In the genomic region with DNA sequence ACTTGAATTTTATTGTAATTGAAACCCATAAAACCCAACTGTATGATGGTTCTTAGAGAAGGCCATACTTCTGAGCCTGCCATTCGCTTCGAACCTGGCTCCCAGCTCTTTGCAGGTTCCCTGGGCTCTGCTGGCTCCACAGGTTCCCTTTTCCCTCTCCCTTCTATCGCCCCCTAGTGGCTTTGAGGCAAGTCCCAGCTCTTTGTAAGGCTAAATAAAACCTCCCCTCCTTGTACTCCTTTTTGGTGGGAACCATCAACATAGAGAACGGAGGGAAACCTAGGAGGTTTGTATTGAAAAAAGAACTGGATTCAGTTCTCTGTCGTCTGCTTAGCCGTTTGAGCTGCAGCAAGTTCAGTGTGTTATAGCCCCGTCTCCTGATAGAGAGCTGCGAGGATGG, we compare ENCODE assay signal across 8 mouse cellular contexts.
A peak's percentile ranks its signal among the peaks of the same experiment; 100 is the strongest.
DNase-seq lines count a peak whose midpoint lies in the region; TF ChIP-seq lines count a peak whose summit lies in the region.

No protein-coding gene starts in this region.

- WGBS in spleen, adult 2 months: 57% methylated on average over 8 of the region's 8 CpGs

- intact Hi-C loops in gastrocnemius, adult 2 months (cut with DNase I): no loop called here

- H3K27me3 ChIP-seq in spleen, adult 2 months (ENCODE audit: control insufficient read depth, insufficient read depth, low read length): no peaks in the 10 kb centered on the region

- TF ChIP-seq CTCF in gastrocnemius, adult 2 months (IDR thresholded peaks at IDR 0.05): peak; percentile 76
- TF ChIP-seq CTCF in spleen, adult 2 months (IDR thresholded peaks at IDR 0.05; ENCODE audit: extremely low read depth, insufficient read depth, insufficient read length, insufficient replicate concordance): peak; percentile 40; the same call in 1 of the 2 replicates
- peak; percentile 30; the same call in 1 of the 2 replicates for TF ChIP-seq CTCF in bone marrow macrophage, adult 2 months (IDR thresholded peaks at IDR 0.05; ENCODE audit: low read depth, low read length)

- H3K27ac ChIP-seq in gastrocnemius, adult 2 months: no peak overlapping the region
- no peak overlapping the region for H3K27ac ChIP-seq in spleen, adult 2 months (ENCODE audit: insufficient read depth, low read length)
- no peak overlapping the region for H3K27ac ChIP-seq in bone marrow macrophage, adult 2 months (ENCODE audit: insufficient read depth, low read depth, low read length)

- no peaks in the 10 kb centered on the region; the same call in 1 of the 2 replicates for H3K4me1 ChIP-seq in spleen, adult 2 months (ENCODE audit: control insufficient read depth, insufficient read depth, insufficient read length)
- no peaks in the 10 kb centered on the region for H3K4me1 ChIP-seq in bone marrow macrophage, adult 2 months (ENCODE audit: control insufficient read depth, insufficient read depth, low read length)

- DNase-seq in gastrocnemius, adult 2 months: peak; percentile 29
- DNase-seq in gastrocnemius, postnatal 10 days: no peak
- peak in 1 of 2 experiments; percentile 27 for DNase-seq in spleen, adult 2 months (ENCODE audit: low read depth in 1 of 2, low spot score in 2 of 2)
- no peak for DNase-seq in spleen, adult 12 weeks (ENCODE audit: low spot score)
- peak; percentile 28 for DNase-seq in kidney, postnatal 14 days
- DNase-seq in retina, adult 2 months (ENCODE audit: low read depth, low spot score): peak; percentile 26
- no peak for DNase-seq in layer of hippocampus, adult 9-11 months

- no peaks in the 10 kb centered on the region for H3K36me3 ChIP-seq in spleen, adult 2 months (ENCODE audit: control insufficient read depth, insufficient read depth, low read length)

- H3K4me3 ChIP-seq in gastrocnemius, adult 2 months: no peak overlapping the region
- no peak overlapping the region for H3K4me3 ChIP-seq in spleen, adult 2 months (ENCODE audit: extremely low read depth, insufficient read depth, insufficient read length)
- H3K4me3 ChIP-seq in bone marrow macrophage, adult 2 months (ENCODE audit: insufficient read depth, low read length): no peak overlapping the region

- TF ChIP-seq POLR2A in spleen, adult 2 months (IDR thresholded peaks at IDR 0.05; ENCODE audit: low read depth, low read length): no peak
- TF ChIP-seq POLR2A in bone marrow macrophage, adult 2 months (IDR thresholded peaks at IDR 0.05; ENCODE audit: borderline replicate concordance, low read depth, low read length): no peak

Comparison
In these comparisons a context has a peak if more than half of its experiments do, and no peak if none do; other contexts are left out.
1. DNase-seq: peak in gastrocnemius, adult 2 months (single experiment), kidney, postnatal 14 days (single experiment) and retina, adult 2 months (single experiment); none in gastrocnemius, postnatal 10 days (single experiment), spleen, adult 12 weeks (single experiment) and layer of hippocampus, adult 9-11 months (single experiment).
2. Peak in every context shown above with its lines, with median percentiles within 50 percentile points of each other: CTCF ChIP-seq.